Mouse (Mus musculus): ENCODE data around the gene Kcnf1. TPM values are rescaled to one million over a fixed set of nuclear protein-coding genes. Genes with fewer than 3 reads are reported as not detected.

Gene Kcnf1
- total and polyA plus RNA-seq, 3 experiments: not detected

DNA sequence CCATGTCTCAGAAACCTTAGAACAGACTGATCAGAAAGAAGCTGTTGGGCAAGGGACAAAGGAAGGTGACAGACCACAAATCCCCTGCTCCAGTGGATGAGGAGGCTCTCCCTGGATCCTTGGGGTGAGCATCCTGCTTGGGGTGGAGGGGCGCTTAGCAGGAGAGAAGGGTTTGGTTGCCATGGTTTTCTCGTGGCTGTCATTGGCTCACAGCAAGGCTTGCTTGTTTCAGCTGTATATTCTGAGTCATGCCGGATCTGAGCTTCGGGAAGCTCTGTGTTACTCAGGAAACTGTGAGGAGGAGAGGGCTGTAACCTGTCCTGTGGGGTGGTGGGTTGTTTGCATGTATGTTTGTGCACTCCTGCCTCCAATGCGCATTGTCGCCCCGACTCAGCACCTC, 23.8 kb downstream of the Kcnf1 start:
- H3K4me3 ChIP-seq (ENCODE audit: control insufficient read depth in 1 of 2, insufficient read depth in 1 of 2, low read depth in 2 of 2, low read length in 2 of 2): no peak overlapping the region
- no peak overlapping the region for H3K9ac ChIP-seq (ENCODE audit: control insufficient read depth, low read depth, low read length, poor library complexity, severe bottlenecking)
- H3K27ac ChIP-seq (ENCODE audit: control insufficient read depth, low read depth, low read length): no peak overlapping the region
- H3K27me3 ChIP-seq (ENCODE audit: control insufficient read depth in 1 of 2, insufficient read depth in 2 of 2, low read length in 2 of 2): no peaks in the 10 kb centered on the region
- no peak for DNase-seq (ENCODE audit: low read depth, low spot score)
- no peak for TF ChIP-seq POLR2A (IDR thresholded peaks at IDR 0.05; ENCODE audit: control insufficient read depth in 1 of 2, insufficient read depth in 1 of 2, low read depth in 1 of 2, low read length in 2 of 2, poor library complexity in 1 of 2)
- TF ChIP-seq UBTF (IDR thresholded peaks at IDR 0.05; ENCODE audit: borderline replicate concordance, insufficient read depth, low read depth, low read length): no peak
- TF ChIP-seq MYC (IDR thresholded peaks at IDR 0.05; ENCODE audit: low read depth, low read length): no peak
- no peak for TF ChIP-seq RCOR1 (IDR thresholded peaks at IDR 0.05; ENCODE audit: low read depth, low read length)
- no peak for TF ChIP-seq EP300 (IDR thresholded peaks at IDR 0.05; ENCODE audit: low read depth in 1 of 2, low read length in 2 of 2)
- TF ChIP-seq MAZ (IDR thresholded peaks at IDR 0.05; ENCODE audit: low read depth, low read length): no peak
- TF ChIP-seq CHD2 (IDR thresholded peaks at IDR 0.05; ENCODE audit: low read length): no peak
- TF ChIP-seq NELFE (IDR thresholded peaks at IDR 0.05; ENCODE audit: low read depth, low read length): no peak
- no peak for TF ChIP-seq KAT2A (conservative IDR thresholded peaks at IDR 0.05; ENCODE audit: low read depth, low read length)
- TF ChIP-seq JUND (IDR thresholded peaks at IDR 0.05; ENCODE audit: low read depth, low read length): no peak
- no peak for TF ChIP-seq HCFC1 (IDR thresholded peaks at IDR 0.05; ENCODE audit: low read depth, low read length)
- no peaks in the 10 kb centered on the region for H3K9me3 ChIP-seq (replicated peaks; ENCODE audit: insufficient read depth, low read length)
- no peaks in the 10 kb centered on the region for H3K36me3 ChIP-seq (ENCODE audit: control insufficient read depth in 1 of 2, insufficient read depth in 2 of 2, low read length in 2 of 2)
- H3K4me1 ChIP-seq (ENCODE audit: control insufficient read depth in 1 of 2, insufficient read depth in 2 of 2, low read length in 2 of 2): no peaks in the 10 kb centered on the region
- H3K79me2 ChIP-seq (ENCODE audit: control insufficient read depth, insufficient read depth, low read length, poor library complexity): no peaks in the 10 kb centered on the region

DNA sequence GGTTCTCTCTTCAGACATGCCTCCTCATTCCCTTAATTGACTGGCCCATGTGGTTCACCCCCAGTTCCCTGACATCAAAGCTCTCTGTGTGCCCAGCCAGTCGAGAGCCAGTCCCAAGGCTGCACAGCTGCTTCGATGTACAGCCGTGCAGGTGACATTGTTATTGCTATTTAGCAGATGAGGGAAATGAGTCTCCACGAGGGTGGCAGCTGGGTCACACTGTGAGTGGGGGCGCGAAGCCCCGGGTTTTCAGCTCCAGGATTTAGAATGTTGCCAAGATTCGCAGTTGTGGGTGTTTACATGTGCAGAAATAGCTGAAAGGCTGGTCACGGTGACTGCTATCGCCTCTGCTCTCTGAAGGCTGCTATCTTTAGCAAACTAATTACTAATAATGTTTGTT, 27.8 kb downstream of the Kcnf1 start:
- TF ChIP-seq MXI1 (IDR thresholded peaks at IDR 0.05; ENCODE audit: low read depth, low read length): no peak
- no peak for TF ChIP-seq ETS1 (IDR thresholded peaks at IDR 0.05; ENCODE audit: low read depth, low read length)
- no peak for TF ChIP-seq UBTF (IDR thresholded peaks at IDR 0.05; ENCODE audit: borderline replicate concordance, insufficient read depth, low read depth, low read length)
- no peak for TF ChIP-seq EP300 (IDR thresholded peaks at IDR 0.05; ENCODE audit: low read depth in 1 of 2, low read length in 2 of 2)
- TF ChIP-seq MAFK (IDR thresholded peaks at IDR 0.05; ENCODE audit: borderline replicate concordance, low read depth, low read length): no peak
- TF ChIP-seq CHD2 (IDR thresholded peaks at IDR 0.05; ENCODE audit: low read length): no peak
- no peak for TF ChIP-seq CHD1 (IDR thresholded peaks at IDR 0.05; ENCODE audit: low read depth, low read length)
- no peak for TF ChIP-seq MAZ (IDR thresholded peaks at IDR 0.05; ENCODE audit: low read depth, low read length)
- TF ChIP-seq HCFC1 (IDR thresholded peaks at IDR 0.05; ENCODE audit: low read depth, low read length): no peak
- TF ChIP-seq JUND (IDR thresholded peaks at IDR 0.05; ENCODE audit: low read depth, low read length): no peak
- H3K9ac ChIP-seq (ENCODE audit: control insufficient read depth, low read depth, low read length, poor library complexity, severe bottlenecking): no peak overlapping the region
- H3K79me2 ChIP-seq (ENCODE audit: control insufficient read depth, insufficient read depth, low read length, poor library complexity): no peaks in the 10 kb centered on the region
- no peak overlapping the region for H3K27ac ChIP-seq (ENCODE audit: control insufficient read depth, low read depth, low read length)
- H3K4me3 ChIP-seq (ENCODE audit: control insufficient read depth in 1 of 2, insufficient read depth in 1 of 2, low read depth in 2 of 2, low read length in 2 of 2): no peak overlapping the region
- H3K27me3 ChIP-seq (ENCODE audit: control insufficient read depth in 1 of 2, insufficient read depth in 2 of 2, low read length in 2 of 2): no peaks in the 10 kb centered on the region
- no peaks in the 10 kb centered on the region for H3K36me3 ChIP-seq (ENCODE audit: control insufficient read depth in 1 of 2, insufficient read depth in 2 of 2, low read length in 2 of 2)
- H3K9me3 ChIP-seq (replicated peaks; ENCODE audit: insufficient read depth, low read length): no peaks in the 10 kb centered on the region
- no peak for DNase-seq (ENCODE audit: low read depth, low spot score)
- no peaks in the 10 kb centered on the region for H3K4me1 ChIP-seq (ENCODE audit: control insufficient read depth in 1 of 2, insufficient read depth in 2 of 2, low read length in 2 of 2)

Data from MEL (cell line).